Mouse (Mus musculus) kidney, postnatal 0 days (tissue): ENCODE results near the gene Zcchc17. TPM values are rescaled to one million over a fixed set of nuclear protein-coding genes. Genes with fewer than 3 reads are reported as not detected.

Experiments used
- ATAC-seq: fragments of 200-750 bp; cut with Nextera tagmentation; replicated peaks from 2 replicates; pipeline ENCODE4 v1.8.0; 2017; ENCODE audit warnings: low read depth, moderate number of reproducible peaks, moderate TSS enrichment, moderate library complexity; ENCODE audit not compliant: low FRiP score
- DNase-seq: peaks from one replicate; pipeline ENCODE4 v3.0.0-alpha.2; 2016; ENCODE audit warnings: low spot score
- H3K27ac ChIP-seq: fragments of 300-500 bp; sonication (generic); 2 replicates; pipeline ENCODE4 v1.5.1; 2014; ENCODE audit warnings: mild to moderate bottlenecking
- H3K27me3 ChIP-seq: fragments of 300-500 bp; sonication (generic); 2 replicates; pipeline ENCODE4 v1.6.1; 2014; ENCODE audit warnings: low read length, mixed read lengths; ENCODE audit not compliant: insufficient read depth
- H3K36me3 ChIP-seq: fragments of 300-500 bp; sonication (generic); 2 replicates; pipeline ENCODE4 v1.6.1; 2014; ENCODE audit warnings: low read length, mixed read lengths; ENCODE audit not compliant: insufficient read depth
- H3K4me1 ChIP-seq: fragments of 300-500 bp; sonication (generic); replicated peaks from 2 replicates; pipeline ENCODE4 v1.6.1; 2014; ENCODE audit warnings: antibody characterized with exemption, low read length, mixed read lengths; ENCODE audit not compliant: insufficient read depth
- H3K4me2 ChIP-seq: fragments of 300-500 bp; sonication (generic); 2 replicates; pipeline ENCODE4 v1.6.1; 2014; ENCODE audit warnings: mild to moderate bottlenecking, low read length, moderate library complexity, mixed read lengths
- H3K4me3 ChIP-seq: fragments of 300-500 bp; sonication (generic); replicated peaks from 2 replicates; pipeline ENCODE4 v1.5.1; 2014; ENCODE audit warnings: low read depth, low read length
- H3K9ac ChIP-seq: fragments of 300-500 bp; sonication (generic); 2 replicates; pipeline ENCODE4 v1.6.1; 2014; ENCODE audit warnings: low read depth, low read length
- H3K9me3 ChIP-seq: fragments of 300-500 bp; sonication (generic); replicated peaks from 2 replicates; pipeline ENCODE4 v1.6.1; 2016; ENCODE audit warnings: low read length, inconsistent platforms, mixed read lengths
- CTCF ChIP-seq: IDR thresholded peaks from 2 replicates; pipeline ENCODE4 v1.5.1; 2016; ENCODE audit warnings: antibody characterized with exemption, low read depth, mild to moderate bottlenecking, moderate library complexity
- WGBS: fragments of 180-500 bp; shearing (Covaris S2); extraction: QIAGEN DNeasy Blood & Tissue Kit; methylation state at CpG from one replicate; pipeline ENCODE4 v1.1.7; 2014; 5-methylcytosine and 5-hydroxymethylcytosine counted together
- polyA plus RNA-seq: library from polyadenylated mRNA; unstranded; fragments of >200 nt; fragmentation: Nextera tagmentation; extraction: Ambion mirVana; gene quantifications from 2 replicates; pipeline ENCODE4 v1.2.1, GENCODE M21; 2015

Zcchc17 gene
- 68.0 and 71.4 TPM in 2 replicates for polyA plus RNA-seq

- peak within 1 kb of the TSS; percentile 83 for H3K4me3 ChIP-seq
- ATAC-seq: peak; percentile 99
- H3K9me3 ChIP-seq: no peaks in the 10 kb centered on the region
- H3K4me2 ChIP-seq: peak within 1 kb of the TSS; percentile 74
- no peaks in the 10 kb centered on the region for H3K27me3 ChIP-seq
- peaks cover 14% of the 10 kb centered on the region; the same call in 1 of the 2 replicates for H3K4me1 ChIP-seq
- DNase-seq: peak; percentile 99
- peak within 1 kb of the TSS; percentile 88 for H3K9ac ChIP-seq
- H3K36me3 ChIP-seq: peaks cover 14% of the 10 kb centered on the region
- WGBS: under 1% methylated on average over 49 of the region's 49 CpGs
- peak; percentile 30; the same call in 1 of the 2 replicates for TF ChIP-seq CTCF
- H3K27ac ChIP-seq: peak within 1 kb of the TSS; percentile 83
These were observed at the start of gene Zcchc17, which contains the start of gene Snrnp40 for GRCm38 (mm10) chr4:130359486-130360237. Gene Zcchc17 (minus strand): TSS chr4:130359943. Gene Snrnp40 (plus strand): TSS chr4:130360132.

- Histone ChIP-seq H3K27me3 (no peaks in the 10 kb centered on the region), H3K9ac (no peak overlapping the region), H3K4me1 (no peaks in the 10 kb centered on the region), H3K4me2 (no peak overlapping the region), H3K27ac (no peak overlapping the region), H3K4me3 (no peak overlapping the region), H3K9me3 (no peaks in the 10 kb centered on the region), H3K36me3 (0 out of 2 replicates have a peak, but pooled peaks cover 21% of the 10 kb centered on the region)
- ATAC-seq: no peak
- peak; percentile 39 for DNase-seq
- peak; percentile 30; the same call in 1 of the 2 replicates for TF ChIP-seq CTCF
- WGBS: 59% methylated on average over 3 of the region's 3 CpGs
These were observed 31.5 kb upstream of the Zcchc17 start for GRCm38 (mm10) chr4:130391265-130391664.

- 70% methylated on average over 7 of the region's 7 CpGs for WGBS
- H3K9ac ChIP-seq: no peak overlapping the region
- TF ChIP-seq CTCF: no peak
- no peaks in the 10 kb centered on the region for H3K4me1 ChIP-seq
- H3K4me2 ChIP-seq: no peak overlapping the region
- no peak for ATAC-seq
- DNase-seq: no peak
- no peaks in the 10 kb centered on the region for H3K27me3 ChIP-seq
- H3K27ac ChIP-seq: no peak overlapping the region
- H3K4me3 ChIP-seq: no peak overlapping the region
- H3K9me3 ChIP-seq: no peaks in the 10 kb centered on the region
- 0 out of 2 replicates have a peak, but pooled peaks cover 21% of the 10 kb centered on the region for H3K36me3 ChIP-seq
These were observed 30.2 kb upstream of the Zcchc17 start for GRCm38 (mm10) chr4:130389927-130390326.

- 58% methylated on average over 6 of the region's 6 CpGs for WGBS
- Histone ChIP-seq H3K4me1 (no peaks in the 10 kb centered on the region), H3K9ac (no peak overlapping the region), H3K27me3 (no peaks in the 10 kb centered on the region), H3K4me2 (no peak overlapping the region), H3K4me3 (no peak overlapping the region), H3K9me3 (no peaks in the 10 kb centered on the region), H3K36me3 (peaks cover 21% of the 10 kb centered on the region; the same call in 1 of the 2 replicates), H3K27ac (no peak overlapping the region)
- ATAC-seq (no peak), DNase-seq (no peak)
- no peak for TF ChIP-seq CTCF
These were observed 29.8 kb upstream of the Zcchc17 start for GRCm38 (mm10) chr4:130389496-130389895.

GRCm38 (mm10) chr4:130387256-130387655 is 27.5 kb upstream of the Zcchc17 start:
- TF ChIP-seq CTCF: no peak
- Histone ChIP-seq H3K27ac (no peak overlapping the region), H3K4me1 (no peaks in the 10 kb centered on the region), H3K4me3 (no peak overlapping the region), H3K36me3 (peaks cover 35% of the 10 kb centered on the region; the same call in 1 of the 2 replicates), H3K4me2 (no peak overlapping the region), H3K27me3 (no peaks in the 10 kb centered on the region), H3K9ac (no peak overlapping the region), H3K9me3 (no peaks in the 10 kb centered on the region)
- DNase-seq: no peak
- no peak for ATAC-seq
- 80% methylated on average over 3 of the region's 3 CpGs for WGBS

- H3K27me3 ChIP-seq: no peaks in the 10 kb centered on the region
- no peak overlapping the region for H3K27ac ChIP-seq
- H3K4me2 ChIP-seq: no peak overlapping the region
- no peak for ATAC-seq
- H3K4me1 ChIP-seq: no peaks in the 10 kb centered on the region
- H3K9ac ChIP-seq: no peak overlapping the region
- DNase-seq: no peak
- no peak overlapping the region for H3K4me3 ChIP-seq
- peak; percentile 14; the same call in 1 of the 2 replicates for TF ChIP-seq CTCF
- 89% methylated on average over 2 of the region's 2 CpGs for WGBS
- H3K9me3 ChIP-seq: no peaks in the 10 kb centered on the region
- peaks cover 39% of the 10 kb centered on the region; the same call in 1 of the 2 replicates for H3K36me3 ChIP-seq
These were observed 20.7 kb upstream of the Zcchc17 start for GRCm38 (mm10) chr4:130380418-130380817.
